Mouse (Mus musculus): ENCODE data around the gene Traf2.

Gene Traf2

DNA sequence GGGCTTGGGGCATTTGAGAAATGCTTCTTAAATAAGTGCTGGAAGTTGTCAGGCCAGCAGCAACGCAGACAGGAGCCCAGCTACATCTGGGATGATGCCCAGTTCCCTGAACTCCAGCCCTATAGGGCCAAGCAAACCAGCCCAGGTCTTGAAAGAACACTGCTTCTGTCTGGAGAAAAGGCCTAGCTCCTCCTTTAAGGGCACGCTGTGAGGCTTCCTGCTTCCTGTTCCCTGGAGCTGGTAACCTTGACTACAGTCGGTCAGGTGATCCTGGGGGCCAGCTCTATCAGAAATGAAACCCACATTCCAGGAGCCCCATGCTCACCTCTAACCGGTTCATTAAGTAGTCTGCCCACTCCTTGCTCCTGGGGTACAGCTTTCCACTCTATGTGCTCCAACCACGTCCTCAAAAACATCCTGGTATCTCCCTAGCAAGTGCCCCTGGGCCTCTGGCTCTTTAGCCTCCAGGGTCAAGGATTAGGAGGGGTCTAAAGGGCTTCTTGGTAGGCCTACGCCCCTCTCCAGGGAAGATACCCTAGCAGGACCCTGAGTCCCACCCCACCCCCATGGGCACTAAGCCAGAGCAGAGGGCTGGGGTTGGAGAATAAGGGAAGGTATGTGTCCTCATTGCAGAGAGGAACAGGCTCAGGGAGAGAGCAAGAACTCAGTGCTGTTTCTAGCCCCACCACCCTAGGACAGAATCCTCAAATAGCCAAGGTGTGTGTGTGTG lies 48.7 kb downstream of the Traf2 start:
- no peak for DNase-seq (ENCODE audit: low spot score in 2 of 2)

DNA sequence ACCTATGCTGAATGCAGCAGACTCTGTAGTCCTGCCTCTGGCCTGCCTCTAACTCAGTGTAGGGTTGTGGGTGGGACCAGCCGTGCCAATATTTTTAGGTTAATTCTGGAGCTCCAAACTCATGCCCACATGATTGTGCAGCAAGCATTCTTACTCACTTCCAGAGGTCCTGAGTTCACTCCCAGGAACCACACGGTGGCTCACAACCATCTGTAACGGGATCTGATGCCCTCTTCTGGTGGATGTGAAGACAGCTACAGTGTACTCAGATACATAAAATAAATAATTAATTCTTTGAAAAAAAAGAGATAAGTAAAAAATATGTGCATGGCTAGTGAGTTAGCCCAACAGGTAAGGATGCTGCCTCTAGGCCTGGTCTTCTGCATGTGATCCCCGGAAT lies 50.3 kb downstream of the Traf2 start:
- DNase-seq (ENCODE audit: low spot score in 2 of 2): no peak

DNA sequence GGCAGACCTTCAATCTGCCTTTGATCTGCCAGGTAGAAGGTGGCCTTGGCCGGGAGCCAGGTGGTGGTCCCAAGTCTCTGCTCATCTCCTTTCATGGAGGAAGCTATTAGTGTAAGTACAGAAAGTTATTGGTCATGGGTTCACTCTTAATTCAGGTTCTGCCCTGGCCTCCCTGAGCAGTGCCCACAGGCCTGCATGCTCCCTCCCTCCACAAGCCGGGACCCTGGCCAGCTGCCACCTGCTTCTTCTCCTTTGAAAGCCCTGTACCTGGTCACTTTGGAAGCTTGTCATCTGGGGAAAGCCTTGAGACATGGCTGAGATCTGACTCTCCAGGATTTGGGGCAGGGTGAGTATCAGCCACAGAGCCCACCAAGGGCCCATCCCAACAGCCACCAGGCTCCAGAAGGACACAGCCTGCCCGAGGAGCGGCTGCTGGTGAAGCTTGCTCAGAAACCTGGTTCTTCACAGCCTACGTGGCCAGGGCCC lies 53.2 kb downstream of the Traf2 start, which contains the start of gene Lcn12:
Lcn12 (minus strand) TSS at position 436 of the 486 bp plus-strand sequence.
- no peak for DNase-seq (ENCODE audit: low spot score in 2 of 2)

DNA sequence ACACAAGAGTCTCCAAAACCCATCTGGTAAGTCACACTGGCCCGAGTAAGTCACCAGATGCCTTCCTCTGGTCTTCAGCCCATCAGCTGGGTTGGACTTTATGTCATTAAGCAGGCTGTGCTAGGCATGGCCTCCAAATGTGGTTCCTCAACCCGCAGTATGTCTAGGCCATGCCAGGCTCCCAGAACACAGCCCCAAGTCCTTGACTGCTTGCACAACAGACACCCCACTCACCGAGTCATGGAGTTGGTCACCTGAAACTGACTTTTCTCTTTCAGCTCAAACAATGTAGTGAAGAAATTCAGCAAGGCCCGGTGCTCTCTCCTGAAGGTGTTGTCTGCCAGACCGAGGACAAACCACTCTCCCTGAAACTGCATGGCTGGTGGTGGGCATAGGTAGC lies 53.8 kb downstream of the Traf2 start:
- DNase-seq (ENCODE audit: low spot score in 2 of 2): no peak

DNA sequence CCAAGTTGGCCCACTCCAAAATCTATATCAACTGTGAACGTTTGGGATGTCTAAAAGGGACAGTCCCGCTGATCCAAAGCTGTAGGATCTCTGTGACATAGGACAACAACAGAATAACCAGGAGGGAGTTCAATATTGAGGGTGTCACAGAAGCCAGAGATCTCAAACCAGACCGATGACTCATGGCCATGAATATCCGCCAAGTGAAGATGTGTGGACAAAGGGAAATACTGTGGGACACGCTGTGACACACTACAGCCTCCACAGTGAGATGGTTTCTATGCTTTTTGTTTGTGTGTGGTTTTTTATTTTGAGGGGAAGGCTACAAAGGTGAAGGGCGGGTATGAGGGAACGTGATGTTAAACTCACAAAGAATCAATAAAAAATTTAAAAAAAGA lies 58.1 kb downstream of the Traf2 start:
- DNase-seq (ENCODE audit: low spot score in 2 of 2): peak in 1 of 2 experiments; percentile 21

DNA sequence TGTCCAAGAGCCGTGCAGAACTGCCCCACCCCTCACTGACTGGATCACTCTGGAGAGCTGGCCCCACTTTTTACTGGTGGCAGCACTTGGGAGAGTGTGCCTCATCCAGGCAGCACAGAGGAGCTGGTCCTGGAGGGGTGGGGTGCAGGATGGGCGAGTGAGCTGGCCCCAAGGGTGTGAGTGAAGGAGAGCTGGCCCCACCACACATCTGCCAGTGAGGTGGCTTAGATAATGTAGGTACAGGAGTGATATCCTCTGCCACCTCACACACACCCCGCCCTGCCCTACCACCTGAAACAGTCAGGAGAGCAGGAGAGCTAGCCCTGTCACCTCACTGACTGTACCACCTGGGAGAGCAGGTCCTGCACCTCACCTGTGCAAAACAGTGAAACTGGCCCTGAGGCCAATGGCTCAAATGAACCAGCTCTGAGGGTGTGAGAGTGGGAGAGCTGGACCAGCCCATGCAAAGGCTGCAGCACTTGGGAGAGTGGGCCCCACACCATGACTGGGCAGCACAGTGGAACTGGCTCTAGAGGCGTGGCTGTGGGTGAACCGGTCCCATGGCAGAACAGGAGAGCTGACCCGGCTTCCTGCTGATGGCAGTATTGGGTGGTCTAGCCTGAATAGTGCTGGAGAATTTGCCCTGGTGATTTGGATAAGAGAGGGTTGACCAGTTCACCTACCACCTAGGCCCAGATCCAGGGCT lies 58.6 kb downstream of the Traf2 start:
- no peak for DNase-seq (ENCODE audit: low spot score in 2 of 2)

DNA sequence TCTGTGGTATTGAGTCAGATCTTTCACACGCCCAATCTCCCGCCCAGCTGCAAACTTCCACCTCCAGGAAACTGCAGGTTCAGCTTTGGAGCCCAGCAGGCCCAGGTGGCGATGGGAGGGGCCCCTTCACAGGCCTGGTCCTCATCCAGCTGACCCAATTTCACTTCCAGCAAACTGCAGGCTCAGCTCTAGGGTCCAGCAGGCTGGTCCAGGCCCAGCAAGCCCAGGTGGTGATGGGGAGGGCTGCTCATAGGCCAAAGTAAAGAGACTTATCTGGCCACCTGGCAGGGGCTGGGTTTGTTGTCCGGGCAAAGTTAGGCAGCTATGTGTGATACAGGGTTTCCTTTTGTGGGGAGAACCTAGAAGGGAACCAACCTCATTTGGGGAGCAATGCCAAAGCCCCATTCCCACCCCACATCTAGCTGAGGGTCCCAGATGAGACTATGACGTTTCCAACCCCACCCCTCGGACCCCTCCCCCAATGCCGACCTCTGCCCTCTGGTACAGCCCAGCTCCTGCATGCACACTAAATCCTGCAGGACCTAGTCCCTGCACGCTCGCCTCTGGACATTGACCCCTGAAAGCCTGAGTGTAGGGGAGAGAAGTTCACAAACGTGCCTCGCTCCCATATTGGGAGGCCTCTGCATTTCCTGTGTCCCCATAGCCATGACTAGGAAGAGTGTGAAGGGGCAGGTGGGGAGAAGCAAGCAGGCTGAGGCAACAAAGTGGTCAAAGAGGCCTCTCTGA lies 61.7 kb downstream of the Traf2 start:
- DNase-seq (ENCODE audit: low spot score in 2 of 2): no peak

DNA sequence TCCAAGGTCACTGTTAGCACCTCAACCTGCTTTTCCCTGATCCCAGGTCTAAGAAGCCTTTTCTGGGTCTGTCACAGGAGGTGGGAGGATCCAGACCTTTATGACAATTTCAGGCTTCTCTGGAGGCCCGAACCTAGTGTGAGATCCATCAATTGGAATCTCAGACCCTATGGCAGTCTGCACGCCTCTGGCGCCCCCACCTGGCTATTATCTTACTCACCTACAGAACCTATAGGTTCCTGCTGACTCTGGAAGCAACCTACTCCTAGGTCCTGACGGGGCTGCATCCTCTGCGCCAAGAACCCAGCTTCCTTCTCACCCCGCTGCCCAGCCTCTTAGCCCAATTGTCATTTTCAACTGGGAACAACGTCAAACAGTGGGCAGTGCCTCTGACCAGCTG lies 63.8 kb downstream of the Traf2 start:
- no peak for DNase-seq (ENCODE audit: low spot score in 2 of 2)

DNA sequence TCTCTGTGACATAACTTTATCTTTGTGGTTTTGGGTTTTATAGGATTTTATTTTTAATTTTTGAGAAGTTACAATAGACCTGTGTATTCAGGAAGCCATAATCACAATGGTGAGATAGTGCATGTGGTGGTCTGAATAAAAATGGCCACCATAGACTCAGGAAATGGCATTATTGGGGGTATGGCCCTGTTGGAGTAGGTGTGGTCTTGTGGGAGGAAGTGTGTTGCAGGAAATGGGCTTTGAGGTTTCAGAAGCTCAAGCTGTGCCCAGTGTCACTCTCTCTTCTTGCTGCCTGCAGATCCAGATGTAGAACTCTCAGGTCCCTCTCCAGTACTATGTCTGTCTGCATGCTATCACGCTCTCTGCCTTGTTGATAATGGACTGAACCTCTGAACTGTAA lies 66.2 kb downstream of the Traf2 start:
- DNase-seq (ENCODE audit: low spot score in 2 of 2): no peak

DNA sequence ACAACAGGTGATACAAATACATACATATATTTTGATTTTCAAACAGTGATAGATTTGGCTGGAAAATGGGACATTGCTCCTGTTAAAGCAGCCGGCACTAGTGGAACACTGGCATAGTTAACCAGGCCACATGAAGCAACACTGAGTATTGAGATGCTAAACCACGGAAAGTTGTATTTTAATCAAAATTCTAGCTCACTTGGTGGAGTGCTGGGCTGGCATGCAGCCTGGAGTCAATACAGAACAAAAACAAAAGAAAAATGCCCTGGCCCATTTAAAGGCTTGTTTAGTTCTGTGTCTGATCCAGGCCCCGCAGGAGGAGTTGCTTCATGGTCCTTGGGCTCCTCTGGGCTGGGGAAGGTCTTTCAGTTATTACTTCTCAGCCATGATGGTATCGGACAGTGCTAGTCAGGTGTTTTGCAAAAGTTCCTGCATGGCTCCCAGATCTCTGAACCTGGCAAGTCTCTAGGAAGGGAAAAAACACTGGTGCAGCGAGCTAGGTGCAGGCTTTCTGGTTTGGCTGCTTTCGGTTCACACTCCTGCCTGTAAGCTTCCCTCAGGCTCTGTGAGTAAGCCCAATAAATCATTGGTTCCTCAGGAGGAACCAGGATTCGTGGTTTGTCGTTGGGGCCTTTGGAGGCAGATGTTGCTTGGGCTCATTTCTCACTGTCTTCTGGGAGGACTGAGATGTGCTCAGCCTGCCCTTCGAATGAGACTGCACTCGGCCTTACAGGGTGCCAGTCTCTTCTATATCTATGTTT lies 67.0 kb downstream of the Traf2 start:
- peak in 1 of 2 experiments; percentile 18 for DNase-seq (ENCODE audit: low spot score in 2 of 2)

DNA sequence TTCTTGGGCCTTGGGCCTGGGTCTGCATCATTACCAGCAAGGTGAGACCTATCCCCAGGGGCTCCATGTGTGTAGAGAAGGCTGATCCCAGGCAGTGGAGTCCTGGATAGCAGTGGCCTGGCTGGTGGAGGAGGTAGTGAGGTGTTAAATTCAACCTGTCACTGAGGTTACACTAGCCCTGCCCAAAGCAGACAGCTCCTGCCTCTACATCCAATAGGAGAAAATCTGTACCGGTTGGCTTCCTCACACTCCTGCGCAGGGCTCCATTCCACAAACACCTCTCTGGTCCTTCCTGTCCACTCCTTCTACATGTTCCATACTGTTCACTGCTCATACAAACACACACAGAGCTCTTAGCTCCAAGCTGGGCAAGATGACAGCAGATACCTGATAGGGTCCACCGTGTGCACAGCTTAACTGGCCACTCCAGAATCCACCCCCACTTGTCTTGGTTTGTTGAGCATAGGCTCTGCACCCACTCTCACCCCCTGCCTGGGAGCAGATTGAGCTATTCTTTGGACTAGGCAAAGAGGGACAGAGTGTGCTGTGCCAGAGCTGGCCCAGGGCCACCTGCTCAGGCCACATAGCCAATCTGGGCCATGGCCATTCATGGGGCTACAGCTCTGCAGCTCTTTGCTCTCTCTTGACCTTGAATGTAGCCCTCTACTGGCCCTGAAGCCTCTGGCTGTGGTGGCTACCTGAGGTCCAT lies 68.6 kb downstream of the Traf2 start:
- peak in 1 of 2 experiments; percentile 33 for DNase-seq (ENCODE audit: low spot score in 2 of 2)

DNA sequence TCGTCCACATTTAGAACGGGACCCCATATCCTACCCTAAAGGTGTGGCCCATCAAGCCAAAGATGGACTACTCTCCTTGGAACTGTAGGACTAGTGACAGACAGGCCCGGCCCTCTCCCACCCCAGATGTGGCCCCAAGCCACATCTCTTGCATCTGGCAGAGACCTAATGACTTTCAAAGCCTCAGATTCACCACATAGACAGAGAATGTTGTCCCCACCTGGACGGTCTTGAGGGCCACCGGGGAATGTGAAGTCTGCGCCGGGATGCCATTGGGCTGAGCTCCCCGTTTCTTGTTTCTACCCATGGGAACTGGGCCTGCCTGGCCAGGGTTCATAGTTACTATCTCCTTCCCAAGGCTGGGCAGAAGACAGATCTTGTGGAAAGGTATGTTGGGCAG lies 69.2 kb downstream of the Traf2 start:
- no peak for DNase-seq (ENCODE audit: low spot score in 2 of 2)

DNA sequence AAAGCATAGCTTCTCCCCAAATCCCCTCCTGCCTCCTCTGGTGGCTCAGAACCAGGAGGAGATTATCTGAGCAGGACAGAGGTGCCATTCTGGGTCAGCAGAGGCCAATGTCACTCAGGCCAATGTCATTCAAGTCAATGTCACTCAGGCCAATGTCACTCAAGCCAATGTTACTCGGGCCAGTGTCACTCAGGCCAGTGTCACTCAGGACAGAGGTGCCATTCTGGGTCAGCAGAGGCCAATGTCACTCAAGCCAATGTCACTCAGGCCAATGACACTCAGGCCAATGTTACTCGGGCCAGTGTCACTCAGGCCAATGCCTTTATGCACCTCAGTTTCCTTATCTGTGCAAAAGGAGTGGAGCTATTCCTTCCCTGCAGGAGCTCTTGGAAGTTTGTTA lies 74.2 kb downstream of the Traf2 start:
- DNase-seq (ENCODE audit: low spot score in 2 of 2): no peak

DNA sequence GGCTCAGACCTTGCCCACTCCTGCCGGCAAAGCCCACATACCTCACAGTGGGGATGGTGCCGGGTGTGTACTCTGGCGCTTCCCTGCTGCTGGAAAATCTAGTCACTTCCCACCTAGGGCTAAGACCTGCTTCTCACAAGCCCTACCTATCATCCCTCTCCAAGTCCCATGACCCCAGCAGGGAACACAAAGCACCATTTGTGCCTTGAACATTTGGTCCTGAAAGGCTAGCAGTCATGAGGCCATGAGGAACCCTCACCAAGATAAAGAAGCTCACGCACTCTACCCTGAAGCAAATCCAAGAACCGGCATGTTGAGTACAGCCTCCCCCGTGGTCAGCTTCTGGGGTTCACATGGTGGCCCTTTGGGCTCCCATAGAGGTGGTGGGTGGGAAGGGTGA lies 76.8 kb downstream of the Traf2 start, which contains the start of gene Ptgds:
Ptgds (minus strand) TSS at position 78 of the 400 bp plus-strand sequence.
- no peak for DNase-seq (ENCODE audit: low spot score in 2 of 2)

DNA sequence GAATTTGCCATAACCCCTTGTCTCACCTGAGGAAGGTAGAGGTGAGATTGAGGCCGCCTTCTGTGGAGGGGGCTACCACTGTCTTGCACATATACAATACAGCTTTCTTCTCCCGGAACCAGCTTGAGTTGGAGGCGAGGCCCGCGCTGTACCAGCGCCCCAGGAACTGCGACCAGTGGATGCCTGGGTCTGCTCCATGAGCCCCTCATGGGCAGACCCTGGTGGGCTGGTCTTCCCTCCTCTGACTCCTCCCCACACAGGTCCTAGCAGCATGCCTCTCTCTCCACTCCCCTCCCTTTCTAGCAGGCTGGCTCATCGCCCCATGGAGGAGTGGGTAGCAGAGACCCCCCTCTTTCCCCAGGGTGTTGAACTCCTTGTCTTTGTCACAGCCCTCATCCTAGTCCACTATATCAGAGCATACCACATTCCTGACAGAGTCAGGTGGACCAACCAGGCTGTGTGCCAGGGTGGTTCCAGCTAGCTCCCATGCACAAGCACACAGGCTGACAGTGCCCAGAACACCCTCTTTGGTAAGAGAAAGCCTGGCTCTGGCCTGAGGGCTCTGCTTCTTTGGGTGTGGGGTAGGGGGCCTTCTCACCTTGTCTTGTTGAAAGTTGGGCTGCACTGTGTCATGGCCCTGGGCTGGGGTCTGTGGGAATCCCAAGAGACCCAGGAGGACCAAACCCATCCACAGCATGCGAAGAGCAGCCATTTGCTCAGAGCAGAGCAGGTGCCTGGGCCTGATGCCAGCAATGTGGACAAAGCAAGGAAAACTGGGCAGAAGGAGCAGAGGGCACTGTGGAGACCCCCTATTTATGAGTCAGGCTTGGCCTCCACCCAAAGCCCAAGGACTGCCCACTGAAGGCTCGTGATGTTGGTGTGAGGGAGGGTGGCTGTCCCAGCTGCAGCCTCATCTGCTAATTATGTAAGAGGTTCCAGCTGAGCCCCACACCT lies 77.5 kb downstream of the Traf2 start:
- no peak for DNase-seq (ENCODE audit: low spot score in 2 of 2)

Data from urinary bladder, postnatal 36 days (tissue).